Mouse (Mus musculus) MEL (cell line): ENCODE measurements around the gene Snrnp40.

Experiments
- CTCF ChIP-seq, 3 experiments: IDR thresholded peaks in 2 of 3; conservative IDR thresholded peaks in 1 of 3; 2 replicates each; pipeline ENCODE4 v1.5.1; 2011 to 2012; ENCODE audit warnings: low read length in 3 of 3, low read depth in 2 of 3, mild to moderate bottlenecking in 2 of 3, improper control_type of control experiment in 1 of 3, inconsistent platforms in 1 of 3, mixed read lengths in 1 of 3, moderate library complexity in 1 of 3; ENCODE audit not compliant: control insufficient read depth in 1 of 3, insufficient read depth in 1 of 3, poor library complexity in 1 of 3, severe bottlenecking in 1 of 3
- GABPA ChIP-seq: IDR thresholded peaks from 2 replicates; pipeline ENCODE4 v1.6.1; 2012; ENCODE audit warnings: low read depth, mild to moderate bottlenecking, inconsistent platforms, low read length, improper control_type of control experiment, moderate library complexity
- MAFK ChIP-seq: IDR thresholded peaks from 2 replicates; pipeline ENCODE4 v1.6.1; 2011; ENCODE audit warnings: low read depth, mild to moderate bottlenecking, low read length, improper control_type of control experiment, borderline replicate concordance
- POLR2A ChIP-seq, 2 experiments: IDR thresholded peaks; 2 replicates each; pipeline ENCODE4 v1.6.1; 2011 to 2012; ENCODE audit warnings: low read length in 2 of 2, mild to moderate bottlenecking in 2 of 2, control low read depth in 1 of 2, improper control_type of control experiment in 1 of 2, low read depth in 1 of 2, moderate library complexity in 1 of 2; ENCODE audit not compliant: control insufficient read depth in 1 of 2, insufficient read depth in 1 of 2, poor library complexity in 1 of 2
- SIN3A ChIP-seq: IDR thresholded peaks from 2 replicates; pipeline ENCODE4 v1.6.1; 2012; ENCODE audit warnings: low read length, improper control_type of control experiment, inconsistent platforms
- SMC3 ChIP-seq: IDR thresholded peaks from 2 replicates; pipeline ENCODE4 v1.6.1; 2011; ENCODE audit warnings: low read depth, low read length, improper control_type of control experiment
- TAL1 ChIP-seq: IDR thresholded peaks from 2 replicates; pipeline ENCODE4 v1.6.1; 2012; ENCODE audit warnings: mild to moderate bottlenecking, inconsistent platforms, low read length, moderate library complexity, mixed read lengths
- TBP ChIP-seq: IDR thresholded peaks from 2 replicates; pipeline ENCODE4 v1.8.0; 2011; ENCODE audit warnings: low read depth, low read length, improper control_type of control experiment
- USF1 ChIP-seq: IDR thresholded peaks from 2 replicates; pipeline ENCODE4 v1.6.1; 2014; ENCODE audit warnings: low read depth, mild to moderate bottlenecking, inconsistent platforms, low read length, improper control_type of control experiment, moderate library complexity
- USF2 ChIP-seq, 2 experiments: IDR thresholded peaks; 2 replicates each; pipeline ENCODE4 v1.6.1; 2011 to 2012; ENCODE audit warnings: improper control_type of control experiment in 2 of 2, low read length in 2 of 2, borderline replicate concordance in 1 of 2, inconsistent platforms in 1 of 2, low read depth in 1 of 2, mild to moderate bottlenecking in 1 of 2; ENCODE audit not compliant: insufficient read depth in 1 of 2
- ZC3H11A ChIP-seq: IDR thresholded peaks from 2 replicates; pipeline ENCODE4 v1.6.1; 2012; ENCODE audit warnings: low read depth, mild to moderate bottlenecking, inconsistent platforms, low read length, improper control_type of control experiment

- TF ChIP-seq GABPA: no peak
- TF ChIP-seq USF1: no peak
- TF ChIP-seq SIN3A: no peak
- no peak for TF ChIP-seq CTCF (IDR thresholded peaks at IDR 0.05 in 2 of 3, conservative IDR thresholded peaks at IDR 0.05 in 1 of 3; ENCODE audit: control insufficient read depth in 1 of 3, insufficient read depth in 1 of 3, low read depth in 2 of 3, low read length in 3 of 3, poor library complexity in 1 of 3, severe bottlenecking in 1 of 3)
- no peak for TF ChIP-seq TBP
- no peak for TF ChIP-seq TAL1
- no peak for TF ChIP-seq ZC3H11A
- TF ChIP-seq POLR2A (IDR thresholded peaks at IDR 0.05; ENCODE audit: control insufficient read depth in 1 of 2, insufficient read depth in 1 of 2, low read depth in 1 of 2, low read length in 2 of 2, poor library complexity in 1 of 2): no peak
- no peak for TF ChIP-seq SMC3
- TF ChIP-seq MAFK: no peak
- TF ChIP-seq USF2 (IDR thresholded peaks at IDR 0.05; ENCODE audit: borderline replicate concordance in 1 of 2, insufficient read depth in 1 of 2, low read depth in 1 of 2, low read length in 2 of 2): no peak
Measured at GRCm38 (mm10) chr4:130379181-130379580, 19.2 kb downstream of the Snrnp40 start.
